Mouse (Mus musculus) hindbrain, embryonic 14.5 days (tissue): ENCODE data around the gene Tln1. TPM values are rescaled to one million over a fixed set of nuclear protein-coding genes. Genes with fewer than 3 reads are reported as not detected.
A peak's percentile ranks its signal among the peaks of the same experiment; 100 is the strongest.

Source experiments
- ATAC-seq: fragments of 200-750 bp; cut with Nextera tagmentation; 2 replicates; pipeline ENCODE4 v1.8.0; 2017; ENCODE audit warnings: moderate number of reproducible peaks, mild to moderate bottlenecking, moderate TSS enrichment, moderate library complexity; ENCODE audit not compliant: low FRiP score
- DNase-seq: peaks from one replicate; pipeline ENCODE4 v3.0.0-alpha.2; 2015; ENCODE audit warnings: low spot score
- H3K27ac ChIP-seq: fragments of 300-500 bp; sonication (generic); 2 replicates; pipeline ENCODE4 v1.5.1; 2014; ENCODE audit warnings: mild to moderate bottlenecking, moderate library complexity
- H3K27me3 ChIP-seq: fragments of 300-500 bp; sonication (generic); 2 replicates; pipeline ENCODE4 v1.6.1; 2014; ENCODE audit warnings: mild to moderate bottlenecking, low read length, mixed read lengths; ENCODE audit not compliant: control insufficient read depth, insufficient read depth
- H3K36me3 ChIP-seq: fragments of 300-500 bp; sonication (generic); replicated peaks from 2 replicates; pipeline ENCODE4 v1.6.1; 2014; ENCODE audit not compliant: control insufficient read depth, insufficient read depth
- H3K4me1 ChIP-seq: fragments of 300-500 bp; sonication (generic); replicated peaks from 2 replicates; pipeline ENCODE4 v1.6.1; 2014; ENCODE audit warnings: antibody characterized with exemption, low read length, mixed read lengths; ENCODE audit not compliant: control insufficient read depth, insufficient read depth
- H3K4me2 ChIP-seq: fragments of 300-500 bp; sonication (generic); replicated peaks from 2 replicates; pipeline ENCODE4 v1.6.1; 2014; ENCODE audit warnings: mild to moderate bottlenecking, moderate library complexity
- H3K4me3 ChIP-seq: fragments of 300-500 bp; sonication (generic); replicated peaks from 2 replicates; pipeline ENCODE4 v1.5.1; 2014; ENCODE audit warnings: mild to moderate bottlenecking, low read length
- H3K9ac ChIP-seq: fragments of 300-500 bp; sonication (generic); 2 replicates; pipeline ENCODE4 v1.6.1; 2014
- H3K9me3 ChIP-seq: fragments of 300-500 bp; sonication (generic); 2 replicates; pipeline ENCODE4 v1.6.1; 2016; ENCODE audit warnings: low read length; ENCODE audit not compliant: control insufficient read depth
- WGBS: fragments of 180-500 bp; shearing (Covaris S2); extraction: QIAGEN DNeasy Blood & Tissue Kit; methylation state at CpG from one replicate; pipeline ENCODE4 v1.1.7; 2014; 5-methylcytosine and 5-hydroxymethylcytosine counted together
- polyA plus RNA-seq: library from polyadenylated mRNA; unstranded; fragments of >200 nt; fragmentation: Nextera tagmentation; extraction: Ambion mirVana; gene quantifications from 2 replicates; pipeline ENCODE4 v1.2.1, GENCODE M21; 2014

The Tln1 gene
- polyA plus RNA-seq, 1 experiment from 2014 or later, result 62.8 TPM

DNA sequence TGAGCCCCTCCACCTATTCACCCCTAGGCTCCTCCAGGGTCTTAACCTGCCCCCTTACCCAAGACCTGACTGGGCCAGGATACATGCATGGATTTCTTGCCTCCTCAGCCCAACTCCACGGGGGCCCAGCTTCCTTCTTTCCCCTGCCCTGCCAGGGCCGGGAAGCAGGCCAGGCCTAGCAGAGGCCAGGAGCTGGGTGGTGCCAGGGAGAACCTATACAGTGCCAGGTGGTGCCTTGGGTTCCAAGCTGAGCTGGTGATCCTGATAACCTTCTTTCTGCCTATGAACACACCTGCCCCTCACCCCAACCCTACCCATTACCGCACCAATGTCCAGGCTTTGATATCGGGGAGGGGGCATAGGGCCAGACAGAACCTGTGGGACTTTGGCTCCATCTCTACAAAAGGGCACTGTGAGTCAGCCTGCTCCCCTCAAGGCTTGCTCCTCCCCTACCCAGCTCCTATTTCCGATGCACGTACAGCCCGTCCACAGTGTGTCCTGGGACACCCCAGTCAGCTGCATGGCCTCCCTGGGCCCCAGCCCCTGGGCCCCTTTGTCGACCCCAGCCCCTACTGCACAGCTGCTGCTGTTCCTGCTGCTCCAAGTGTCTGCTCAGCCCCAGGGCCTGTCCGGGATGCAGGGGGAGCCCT, 55.8 kb downstream of the Tln1 start, which contains the start of gene Car9:
Gene Car9 (plus strand): TSS at position 431 of the 650 bp plus-strand sequence.
- peak within 1 kb of the TSS; percentile 54; the same call in 1 of the 2 replicates for H3K4me2 ChIP-seq
- ATAC-seq (0 out of 2 replicates have a peak, but pooled peaks have one; percentile 37), DNase-seq (no peak)
- peaks cover 13% of the 10 kb centered on the region; the same call in 1 of the 2 replicates for H3K4me1 ChIP-seq
- WGBS, result 57% methylated on average over 9 of the region's 9 CpGs
- H3K4me3 ChIP-seq, result no peak within 1 kb of the TSS
- H3K36me3 ChIP-seq, result no peaks in the 10 kb centered on the region
- no peak within 1 kb of the TSS for H3K27ac ChIP-seq
- no peaks in the 10 kb centered on the region for H3K9me3 ChIP-seq
- peaks cover 27% of the 10 kb centered on the region for H3K27me3 ChIP-seq
- H3K9ac ChIP-seq, result no peak within 1 kb of the TSS

DNA sequence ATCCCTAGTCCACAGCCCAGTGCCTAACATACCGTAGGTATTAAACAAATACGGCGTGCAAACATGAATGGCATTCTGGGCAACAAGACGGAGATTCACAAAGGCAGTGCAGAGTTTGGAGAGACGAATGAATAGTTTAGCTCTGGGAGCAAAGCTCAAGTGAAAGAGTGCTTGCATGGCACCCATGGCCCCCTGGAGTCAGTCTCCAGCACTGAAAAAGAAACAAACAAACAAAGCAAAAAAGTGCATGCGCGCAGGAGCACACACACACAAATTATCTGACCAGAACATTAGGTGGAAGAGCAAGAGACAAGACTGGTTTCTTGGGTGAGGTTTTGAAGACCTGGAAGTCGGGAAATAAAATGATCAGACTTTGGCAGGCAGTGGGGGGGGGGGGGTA, 56.4 kb downstream of the Tln1 start:
- no peaks in the 10 kb centered on the region for H3K9me3 ChIP-seq
- H3K4me1 ChIP-seq, result peaks cover 13% of the 10 kb centered on the region; the same call in 1 of the 2 replicates
- H3K4me2 ChIP-seq, result no peak overlapping the region
- peaks cover 27% of the 10 kb centered on the region for H3K27me3 ChIP-seq
- H3K36me3 ChIP-seq, result no peaks in the 10 kb centered on the region
- no peak for ATAC-seq
- H3K27ac ChIP-seq, result no peak overlapping the region
- WGBS, result 65% methylated on average over 8 of the region's 8 CpGs
- no peak overlapping the region for H3K9ac ChIP-seq
- no peak overlapping the region for H3K4me3 ChIP-seq
- no peak for DNase-seq

DNA sequence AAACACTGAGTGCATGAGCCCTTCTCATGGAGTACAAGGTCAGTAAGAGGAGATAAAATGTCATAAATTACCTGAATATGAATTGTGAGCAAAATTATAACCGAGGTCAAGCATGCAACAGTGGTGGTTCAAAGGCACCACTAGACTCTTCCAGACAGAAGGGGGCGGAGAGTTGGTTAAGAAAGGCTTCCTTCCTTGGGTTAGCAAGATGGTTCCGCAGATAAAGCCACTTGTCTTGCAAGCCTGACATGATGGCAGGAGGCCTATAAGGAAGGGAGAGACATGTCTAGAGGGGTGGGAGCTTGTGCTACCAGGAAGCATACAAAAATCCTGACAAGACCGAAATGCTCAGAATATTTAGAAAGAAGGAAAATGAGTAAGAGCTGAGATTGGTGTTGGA, 58.2 kb downstream of the Tln1 start:
- ATAC-seq (no peak), DNase-seq (no peak)
- 87% methylated on average over 4 of the region's 4 CpGs for WGBS

DNA sequence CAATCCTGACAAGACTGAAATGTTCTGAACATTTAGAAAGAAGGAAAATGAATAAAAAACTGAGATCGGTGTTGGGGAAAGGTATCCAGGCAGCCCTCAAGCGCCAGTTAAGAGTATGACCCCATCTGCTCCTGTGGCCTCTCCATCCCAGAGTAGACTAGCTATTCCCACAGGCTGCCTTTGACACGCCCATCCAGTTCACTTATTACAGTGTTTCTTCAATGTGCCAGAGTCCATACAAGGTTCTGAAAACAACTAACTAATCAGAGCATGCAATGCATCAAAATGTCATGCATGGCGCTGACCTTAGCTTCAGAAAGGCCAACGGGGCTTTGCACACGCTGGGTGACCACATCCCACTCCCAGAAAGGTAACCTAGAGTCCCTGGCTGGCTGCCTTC, 59.0 kb downstream of the Tln1 start:
- H3K27ac ChIP-seq, result no peak overlapping the region
- peaks cover 16% of the 10 kb centered on the region for H3K27me3 ChIP-seq
- DNase-seq, result no peak
- WGBS, result 82% methylated on average over 6 of the region's 6 CpGs
- no peak overlapping the region for H3K4me3 ChIP-seq
- no peak overlapping the region for H3K4me2 ChIP-seq
- peaks cover 8% of the 10 kb centered on the region; the same call in 1 of the 2 replicates for H3K4me1 ChIP-seq
- no peak for ATAC-seq
- no peaks in the 10 kb centered on the region for H3K36me3 ChIP-seq
- H3K9ac ChIP-seq, result no peak overlapping the region
- H3K9me3 ChIP-seq, result no peaks in the 10 kb centered on the region

More for the DNA sequence above, 58.2 kb downstream of the Tln1 start:
- Histone ChIP-seq H3K36me3 (no peaks in the 10 kb centered on the region), H3K4me2 (no peak overlapping the region), H3K9ac (no peak overlapping the region), H3K4me3 (no peak overlapping the region), H3K9me3 (no peaks in the 10 kb centered on the region), H3K27ac (no peak overlapping the region), H3K4me1 (peaks cover 13% of the 10 kb centered on the region; the same call in 1 of the 2 replicates), H3K27me3 (peaks cover 24% of the 10 kb centered on the region)

DNA sequence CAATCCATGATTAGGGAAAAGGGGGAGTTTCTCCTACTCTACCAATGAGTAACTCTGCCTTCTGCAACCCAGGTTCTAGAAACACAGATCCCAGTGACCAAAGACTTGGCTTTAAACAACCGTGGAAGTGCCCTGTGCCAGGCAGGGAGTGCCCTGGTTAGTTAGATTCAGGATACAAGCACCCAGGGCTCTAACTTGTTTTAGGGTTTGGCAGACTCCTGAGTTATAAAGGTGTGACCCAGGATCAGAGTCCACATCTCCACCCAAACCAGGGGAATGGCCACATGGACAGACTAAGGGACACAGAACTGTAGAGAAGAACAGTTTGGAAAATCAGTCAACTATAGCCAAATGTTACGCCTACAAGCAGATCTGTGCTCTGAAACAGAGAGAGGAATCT, 59.5 kb downstream of the Tln1 start:
- Histone ChIP-seq H3K27me3 (peaks cover 12% of the 10 kb centered on the region), H3K4me2 (no peak overlapping the region), H3K9ac (no peak overlapping the region), H3K4me3 (no peak overlapping the region), H3K9me3 (no peaks in the 10 kb centered on the region), H3K4me1 (peaks cover 4% of the 10 kb centered on the region; the same call in 1 of the 2 replicates), H3K27ac (no peak overlapping the region), H3K36me3 (no peaks in the 10 kb centered on the region)
- 81% methylated on average over 2 of the region's 2 CpGs for WGBS
- DNase-seq (no peak), ATAC-seq (no peak)

DNA sequence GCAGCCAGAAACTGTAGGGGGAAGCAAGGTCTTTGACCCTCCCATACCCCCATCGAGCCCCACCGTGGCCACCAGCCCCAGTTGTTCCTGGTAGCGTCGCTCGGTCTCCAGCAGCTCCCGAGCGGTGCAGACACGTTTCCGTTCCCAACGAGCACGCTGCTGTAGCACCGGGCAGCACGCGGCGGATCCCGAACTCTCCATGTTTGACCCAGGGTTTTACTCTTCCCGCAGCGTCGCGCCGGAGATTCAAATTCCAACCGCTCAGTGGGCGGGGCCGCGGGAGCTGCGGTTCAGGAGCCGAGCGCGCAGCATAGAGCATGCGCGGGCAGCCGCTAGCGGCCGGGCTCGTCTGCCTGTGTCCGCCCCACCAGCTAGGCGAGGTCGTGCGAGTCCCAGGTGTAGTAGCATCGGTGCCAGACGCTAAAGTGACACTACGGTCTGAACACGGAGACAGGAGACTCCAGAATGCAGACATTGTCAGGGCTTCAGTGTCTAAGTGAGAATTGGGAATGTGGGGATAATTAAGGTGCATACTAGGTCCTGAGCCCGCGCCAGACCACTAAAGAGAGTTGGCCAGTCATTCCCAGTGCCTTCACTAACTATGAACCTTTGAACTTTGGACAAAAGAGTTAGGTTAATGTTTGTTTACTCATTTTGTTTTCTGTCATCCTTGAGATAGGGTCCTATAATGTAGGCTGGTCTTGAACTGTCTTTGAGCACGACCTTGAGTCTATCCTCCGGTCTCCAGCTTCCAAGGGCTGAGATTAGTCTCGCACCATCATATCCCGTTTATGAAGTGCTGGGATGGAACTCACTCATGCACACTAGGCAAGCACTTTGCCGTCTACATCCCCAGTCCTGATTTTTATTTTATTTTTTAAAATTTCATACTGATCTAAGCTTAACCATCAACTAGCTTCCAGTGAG, 62.8 kb downstream of the Tln1 start, which contains the start of gene Arhgef39:
Gene Arhgef39 (minus strand): TSS at position 289 of the 927 bp plus-strand sequence.
- WGBS, result 6% methylated on average over 50 of the region's 50 CpGs
- DNase-seq, result peak; percentile 82

DNA sequence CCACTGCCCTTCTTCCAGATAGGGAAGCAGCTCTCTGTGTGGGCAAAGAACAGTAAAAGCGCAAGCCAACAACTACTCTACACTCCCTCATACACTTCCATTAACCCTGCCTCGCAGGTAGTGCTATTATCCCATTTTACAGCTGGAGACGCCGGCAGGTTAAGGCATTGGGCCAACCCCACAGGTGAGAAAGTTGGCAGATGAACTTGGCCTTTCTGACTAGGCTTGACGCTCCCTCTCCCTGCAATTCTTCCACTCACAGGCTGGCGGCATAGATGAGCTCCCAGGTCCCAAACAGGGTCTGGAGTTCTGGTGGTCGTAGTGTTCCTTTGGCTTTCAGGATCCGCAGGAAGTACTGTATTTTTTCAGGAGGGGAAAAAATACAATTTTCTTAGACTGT, 63.5 kb downstream of the Tln1 start:
- Histone ChIP-seq H3K4me2 (peak overlapping the region; percentile 76), H3K4me3 (peak overlapping the region; percentile 44), H3K27ac (no peak overlapping the region), H3K27me3 (no peaks in the 10 kb centered on the region), H3K9me3 (no peaks in the 10 kb centered on the region), H3K9ac (peak overlapping the region; percentile 56), H3K4me1 (peaks cover 13% of the 10 kb centered on the region), H3K36me3 (peaks cover 5% of the 10 kb centered on the region; the same call in 1 of the 2 replicates)
- ATAC-seq (0 out of 2 replicates have a peak, but pooled peaks have one; percentile 2), DNase-seq (no peak)
- WGBS, result 18% methylated on average over 8 of the region's 8 CpGs

More for the DNA sequence above, 62.8 kb downstream of the Tln1 start, which contains the start of gene Arhgef39:
- no peaks in the 10 kb centered on the region for H3K9me3 ChIP-seq
- peak; percentile 83 for ATAC-seq
- H3K27me3 ChIP-seq, result no peaks in the 10 kb centered on the region
- no peak within 1 kb of the TSS for H3K27ac ChIP-seq
- peak within 1 kb of the TSS; percentile 44 for H3K4me3 ChIP-seq
- H3K4me1 ChIP-seq, result peaks cover 6% of the 10 kb centered on the region
- H3K9ac ChIP-seq, result peak within 1 kb of the TSS; percentile 56
- H3K36me3 ChIP-seq, result peaks cover 5% of the 10 kb centered on the region; the same call in 1 of the 2 replicates
- H3K4me2 ChIP-seq, result peak within 1 kb of the TSS; percentile 76

DNA sequence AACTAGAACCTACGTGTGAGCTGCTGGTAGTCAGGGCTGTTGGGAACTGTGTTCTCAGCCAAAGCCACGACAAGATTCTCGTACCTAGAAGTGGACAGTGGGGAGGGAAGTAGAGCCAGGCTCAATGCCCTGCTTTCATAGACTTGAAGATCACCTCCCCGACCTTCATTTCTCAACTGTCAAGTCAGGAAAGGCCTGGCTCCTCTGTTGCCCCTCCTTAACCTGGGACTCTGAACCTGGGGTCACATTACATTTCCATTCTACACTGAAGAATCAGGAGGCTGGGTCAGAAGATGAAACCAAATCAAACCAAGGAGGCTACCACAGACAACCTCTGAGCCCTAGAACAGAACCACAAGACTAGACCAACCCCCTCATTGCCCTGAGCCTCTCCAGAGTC, 64.5 kb downstream of the Tln1 start:
- peak overlapping the region; percentile 76; the same call in 1 of the 2 replicates for H3K4me2 ChIP-seq

DNA sequence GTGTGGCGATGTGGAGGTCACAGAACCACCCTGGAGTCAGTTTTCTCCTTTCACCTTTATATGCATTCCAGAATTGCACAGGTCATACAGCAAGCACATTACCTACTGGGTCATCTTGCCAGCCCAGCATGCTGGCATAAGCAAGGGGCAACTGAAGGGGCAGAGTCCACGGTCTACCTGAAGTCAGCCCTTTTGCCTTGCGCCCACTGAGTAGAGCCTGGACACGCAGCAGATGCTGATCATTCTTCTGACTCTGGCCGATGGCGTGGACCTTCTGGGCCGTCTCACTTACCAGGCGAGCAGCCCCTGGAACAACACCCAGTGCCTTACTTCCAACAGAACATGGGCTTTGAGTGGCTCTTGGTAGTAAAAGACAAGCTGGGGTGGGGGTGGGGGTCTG, 65.1 kb downstream of the Tln1 start:
- peaks cover 5% of the 10 kb centered on the region; the same call in 1 of the 2 replicates for H3K36me3 ChIP-seq
- no peak overlapping the region; the same call in 1 of the 2 replicates for H3K4me2 ChIP-seq
- no peaks in the 10 kb centered on the region for H3K27me3 ChIP-seq
- WGBS, result 95% methylated on average over 8 of the region's 8 CpGs
- DNase-seq, result no peak
- H3K9ac ChIP-seq, result no peak overlapping the region
- ATAC-seq, result no peak
- peaks cover 15% of the 10 kb centered on the region for H3K4me1 ChIP-seq
- no peaks in the 10 kb centered on the region for H3K9me3 ChIP-seq
- H3K27ac ChIP-seq, result no peak overlapping the region
- H3K4me3 ChIP-seq, result no peak overlapping the region

More for the DNA sequence above, 64.5 kb downstream of the Tln1 start:
- Histone ChIP-seq H3K36me3 (peaks cover 5% of the 10 kb centered on the region; the same call in 1 of the 2 replicates), H3K4me3 (no peak overlapping the region), H3K27ac (no peak overlapping the region), H3K9me3 (no peaks in the 10 kb centered on the region), H3K4me1 (peaks cover 15% of the 10 kb centered on the region), H3K9ac (no peak overlapping the region), H3K27me3 (no peaks in the 10 kb centered on the region)
- ATAC-seq (no peak), DNase-seq (no peak)
- WGBS, result 68% methylated on average over 4 of the region's 4 CpGs
